Mouse (Mus musculus) brain, embryonic 14.5 days (tissue): ENCODE measurements around the gene Atxn2.

ENCODE experiments used
- CTCF ChIP-seq: fragments of 200-500 bp; IDR thresholded peaks from 2 replicates; pipeline ENCODE4 v1.5.1; 2012; ENCODE audit warnings: inconsistent platforms, mild to moderate bottlenecking, moderate library complexity, borderline replicate concordance; ENCODE audit not compliant: insufficient read depth, insufficient read length; ENCODE audit errors: extremely low read depth
- POLR2A ChIP-seq: fragments of 200-500 bp; IDR thresholded peaks from 2 replicates; pipeline ENCODE4 v1.6.1; 2012; ENCODE audit warnings: mild to moderate bottlenecking, inconsistent platforms, borderline replicate concordance; ENCODE audit not compliant: poor library complexity, insufficient read depth, insufficient read length, severe bottlenecking; ENCODE audit errors: extremely low read depth

DNA sequence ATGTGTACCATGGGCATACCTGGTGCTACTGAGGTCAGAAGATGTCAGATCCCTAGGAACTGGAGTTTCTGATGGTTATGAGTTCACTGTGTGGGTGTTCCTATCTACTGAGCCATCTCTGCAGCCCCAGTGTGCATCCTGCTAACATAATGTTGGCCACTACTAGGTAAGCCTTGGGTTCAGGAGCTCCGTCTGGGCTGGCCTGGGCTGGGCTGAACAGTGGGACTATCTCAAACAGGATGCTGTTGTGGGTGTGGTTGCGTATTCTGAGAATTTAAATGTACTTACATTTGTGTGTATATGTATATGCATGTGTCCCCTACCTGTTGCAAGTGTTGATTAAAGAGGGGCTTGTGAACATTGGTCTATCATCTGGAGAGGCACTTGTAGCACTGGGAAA lies 38.5 kb downstream of the Atxn2 start:
- TF ChIP-seq POLR2A (no peak), CTCF (no peak)
